In the genomic region with DNA sequence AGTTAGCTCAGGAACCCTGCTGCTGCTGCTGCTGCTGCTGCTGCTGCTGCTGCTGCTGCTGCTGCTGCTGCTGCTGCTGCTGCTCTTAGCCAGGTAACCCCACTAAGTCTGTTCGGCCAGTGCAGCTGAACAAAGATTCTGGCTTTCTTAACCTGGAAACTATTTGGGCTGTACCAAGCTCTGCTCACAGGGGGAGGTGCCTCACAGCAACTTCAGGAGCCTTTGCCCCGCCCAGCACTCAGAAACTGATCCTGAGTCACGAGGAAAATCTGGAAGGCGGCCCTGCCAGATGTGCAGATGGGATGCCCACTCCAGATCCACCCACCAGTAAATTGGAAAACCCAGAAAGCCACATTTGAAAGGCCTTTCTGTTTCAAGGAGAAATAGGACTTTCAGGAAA, we compare ENCODE assay signal across 8 mouse cellular contexts. TPM values are rescaled to one million over a fixed set of nuclear protein-coding genes. Genes with fewer than 3 reads are reported as not detected.
A peak's percentile ranks its signal among the peaks of the same experiment; 100 is the strongest.
DNase-seq lines count a peak whose midpoint lies in the region; ATAC-seq lines count a peak whose summit lies in the region.

Gene Capn6, minus strand, starts transcription at position 203 of the 400 bp plus-strand sequence.

- no peaks in the 10 kb centered on the region for H3K36me3 ChIP-seq in embryonic facial prominence, embryonic 15.5 days

- 0 out of 2 replicates have a peak within 1 kb of the TSS, but pooled peaks have one; percentile 12 for H3K9ac ChIP-seq in embryonic facial prominence, embryonic 15.5 days

- peak; percentile 87 for ATAC-seq in embryonic facial prominence, embryonic 15.5 days (ENCODE audit: insufficient number of reproducible peaks, low FRiP score, low TSS enrichment, low read depth)
- ATAC-seq in activated CD4-positive, CD25-positive, alpha-beta regulatory T cell, adult 4 months: no peak
- ATAC-seq in monocyte, adult 5-6 weeks (replicated peaks; ENCODE audit: insufficient number of reproducible peaks, low FRiP score, low TSS enrichment, poor library complexity, severe bottlenecking): no peak

- WGBS in embryonic facial prominence, embryonic 15.5 days: 28% methylated on average over 4 of the region's 4 CpGs

- no peaks in the 10 kb centered on the region for H3K9me3 ChIP-seq in embryonic facial prominence, embryonic 15.5 days (replicated peaks)

- H3K4me3 ChIP-seq in embryonic facial prominence, embryonic 15.5 days (replicated peaks): peak within 1 kb of the TSS; percentile 43

- DNase-seq in adipocyte (ENCODE audit: low spot score): peak; percentile 56
- DNase-seq in kidney, adult 11 months: peak; percentile 21
- DNase-seq in lung, adult 18-20 months: peak; percentile 8 to 14
- no peak for DNase-seq in spleen, postnatal 10 days (ENCODE audit: low spot score in 2 of 2)
- no peak for DNase-seq in layer of hippocampus, adult 9-11 months

- no peaks in the 10 kb centered on the region for H3K4me1 ChIP-seq in embryonic facial prominence, embryonic 15.5 days

- H3K4me2 ChIP-seq in embryonic facial prominence, embryonic 15.5 days (replicated peaks): peak within 1 kb of the TSS; percentile 40

- no peaks in the 10 kb centered on the region for H3K27me3 ChIP-seq in embryonic facial prominence, embryonic 15.5 days

- H3K27ac ChIP-seq in embryonic facial prominence, embryonic 15.5 days (replicated peaks): peak within 1 kb of the TSS; percentile 65

RNA-seq across cellular contexts. Expression of gene Capn6, which starts in this region (rescaled TPM):
- 258 and 285 TPM in 2 replicates for polyA plus RNA-seq in embryonic facial prominence, embryonic 15.5 days (2015; fragmentation: Nextera tagmentation; extraction: Ambion mirVana)
- not detected for polyA plus RNA-seq in activated CD4-positive, CD25-positive, alpha-beta regulatory T cell, adult 4 months (2017; shearing (Covaris generic))
- not detected in 3 replicates for total RNA-seq in monocyte, adult 5-6 weeks (2017)

Comparison
In these comparisons a context has a peak if more than half of its experiments do, and no peak if none do; other contexts are left out.
1. RNA of gene Capn6 (polyA plus RNA-seq): 258 to 285 TPM in embryonic facial prominence, embryonic 15.5 days; not detected in activated CD4-positive, CD25-positive, alpha-beta regulatory T cell, adult 4 months; every median in the first group is over 100 times any median in the second.
2. DNase-seq: peak in adipocyte (single experiment), kidney, adult 11 months (single experiment) and lung, adult 18-20 months (2 of 2); none in spleen, postnatal 10 days (0 of 2) and layer of hippocampus, adult 9-11 months (single experiment).